Mouse (Mus musculus): ENCODE measurements around the gene Gm10570.

GRCm38 (mm10) chr4:130308231-130309081 is at the start of gene Gm10570, which contains the start of gene Fabp3:
- no peak for TF ChIP-seq GATA1 (IDR thresholded peaks at IDR 0.05; ENCODE audit: borderline replicate concordance, low read length)
- TF ChIP-seq FLI1 (IDR thresholded peaks at IDR 0.05; ENCODE audit: low read length), result no peak

All from megakaryocyte, embryonic 14.5 days (primary cell).